Mouse (Mus musculus) embryo, embryonic 9.5 days (tissue): Measurements from ENCODE around the gene Rps6ka3.

ENCODE experiments used
- DNase-seq: peaks from one replicate; pipeline ENCODE4 v3.0.0-alpha.2; 2017; ENCODE audit errors: extremely low spot score

The Rps6ka3 gene

DNA sequence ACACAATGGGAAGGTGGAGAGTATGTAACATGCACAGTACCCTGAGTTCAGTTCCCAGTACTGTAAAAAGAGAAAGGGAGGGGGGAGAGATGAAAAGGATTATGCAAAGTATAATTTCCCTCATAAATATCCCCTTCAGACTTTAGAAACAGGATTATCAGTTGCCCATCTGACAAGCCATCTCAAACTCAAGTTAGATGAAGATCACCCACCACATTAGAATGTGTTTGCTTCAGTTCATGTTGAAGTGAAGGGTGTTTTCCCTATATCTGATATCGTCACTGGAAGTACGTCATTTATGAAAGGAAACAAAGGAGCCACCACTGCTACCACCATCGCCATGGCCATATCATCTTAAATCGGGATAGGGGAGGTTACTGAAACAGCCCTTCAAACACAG, at the start of gene Rps6ka3:
Gene Rps6ka3 (plus strand): TSS at position 301 of the 400 bp plus-strand sequence.
- no peak for DNase-seq

DNA sequence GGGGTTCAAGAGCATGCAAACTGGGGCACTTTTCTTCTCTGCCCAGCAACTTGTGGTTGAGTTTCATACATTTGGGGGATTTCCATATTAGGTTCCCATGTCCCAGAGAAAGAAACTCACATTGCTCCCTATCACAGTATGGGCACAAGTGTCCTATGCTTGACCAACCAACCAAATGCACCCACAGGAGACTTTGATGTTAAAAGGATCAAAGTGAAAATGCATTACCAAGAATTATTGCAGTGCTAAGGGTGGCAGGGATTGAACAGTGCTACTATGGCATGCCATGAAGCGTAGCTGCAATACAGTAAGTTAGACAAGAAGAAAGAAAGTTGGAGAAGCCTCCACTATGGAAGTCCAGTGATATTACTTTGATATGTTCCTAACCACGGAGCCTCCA, 40.9 kb upstream of the Rps6ka3 start:
- no peak for DNase-seq

DNA sequence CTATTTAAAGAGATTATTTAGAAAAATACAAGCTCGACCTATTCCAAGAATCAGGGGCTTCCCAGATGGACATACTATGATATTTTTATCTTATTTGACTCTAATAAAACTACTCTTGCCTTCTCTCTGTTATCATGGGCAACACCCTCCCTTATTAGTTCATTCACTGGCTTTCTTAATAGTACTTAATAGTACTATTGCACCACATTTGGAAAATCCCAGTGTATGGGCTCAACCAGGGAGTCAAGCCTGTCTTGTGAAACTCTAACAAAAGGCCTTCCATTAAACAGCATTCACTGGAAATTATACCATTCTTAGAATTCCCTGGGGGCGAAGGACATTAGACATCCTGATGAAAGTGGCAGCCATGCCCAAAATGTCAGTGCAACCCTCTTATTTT, 38.5 kb upstream of the Rps6ka3 start:
- DNase-seq = no peak

- no peak for DNase-seq
Observed at GRCm38 (mm10) chrX:159191581-159191980, 18.5 kb upstream of the Rps6ka3 start.

- DNase-seq = no peak
Observed at GRCm38 (mm10) chrX:159199495-159199894, 10.6 kb upstream of the Rps6ka3 start.

GRCm38 (mm10) chrX:159200101-159200500, 10.0 kb upstream of the Rps6ka3 start:
- no peak for DNase-seq

- no peak for DNase-seq
Observed at GRCm38 (mm10) chrX:159210892-159211583, 931 bp downstream of the Rps6ka3 start.

- no peak for DNase-seq
Observed at GRCm38 (mm10) chrX:159215253-159215652, 5.1 kb downstream of the Rps6ka3 start.

GRCm38 (mm10) chrX:159222474-159222873, 12.4 kb downstream of the Rps6ka3 start:
- DNase-seq = no peak

- DNase-seq = no peak
Observed at GRCm38 (mm10) chrX:159237275-159237674, 27.2 kb downstream of the Rps6ka3 start.

DNA sequence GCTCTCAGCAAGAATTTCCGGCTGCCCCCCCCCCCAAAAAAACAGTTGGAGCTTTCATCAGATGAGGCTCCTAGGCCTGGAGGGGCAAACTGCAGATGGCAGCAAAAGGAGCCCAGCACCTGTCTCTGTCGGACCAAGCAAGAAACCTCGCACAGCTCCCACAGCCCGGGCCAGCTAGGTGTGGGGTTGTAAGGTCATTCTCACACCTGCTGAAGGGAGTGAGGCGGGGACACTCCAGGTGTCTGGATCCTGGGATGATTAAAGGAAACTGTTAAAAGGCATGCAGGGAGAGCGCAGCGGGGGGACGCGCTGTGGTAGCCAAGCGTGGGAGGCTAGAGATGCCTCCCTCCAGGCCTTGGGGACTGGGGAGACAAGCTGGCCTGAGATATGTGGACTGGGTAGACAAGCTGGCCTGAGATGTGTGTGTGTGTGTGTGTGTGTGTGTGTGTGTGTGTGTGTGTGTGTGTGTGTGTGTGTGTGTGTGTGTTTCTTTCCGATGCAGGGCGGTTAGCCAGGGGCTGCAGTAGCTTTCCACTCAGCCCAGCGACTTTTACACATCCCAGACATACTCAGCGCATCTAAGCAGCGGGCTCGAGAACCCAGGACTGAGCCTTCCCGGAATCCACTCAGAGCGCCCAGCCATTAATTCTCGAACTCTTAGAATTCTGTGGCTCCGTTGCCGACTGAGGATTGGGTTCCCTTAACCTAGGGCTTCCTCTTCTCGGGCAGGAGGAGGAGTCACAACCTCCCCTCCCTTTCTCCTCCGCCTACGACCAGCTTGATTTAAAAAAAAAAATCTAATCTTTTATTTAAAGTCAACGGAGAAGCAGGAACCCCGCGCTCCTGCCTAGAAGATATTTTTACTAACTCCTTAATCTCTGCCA, 44.1 kb downstream of the Rps6ka3 start:
- DNase-seq = peak; percentile 47

GRCm38 (mm10) chrX:159255123-159255978, 45.2 kb downstream of the Rps6ka3 start:
- DNase-seq = peak; percentile 89

DNA sequence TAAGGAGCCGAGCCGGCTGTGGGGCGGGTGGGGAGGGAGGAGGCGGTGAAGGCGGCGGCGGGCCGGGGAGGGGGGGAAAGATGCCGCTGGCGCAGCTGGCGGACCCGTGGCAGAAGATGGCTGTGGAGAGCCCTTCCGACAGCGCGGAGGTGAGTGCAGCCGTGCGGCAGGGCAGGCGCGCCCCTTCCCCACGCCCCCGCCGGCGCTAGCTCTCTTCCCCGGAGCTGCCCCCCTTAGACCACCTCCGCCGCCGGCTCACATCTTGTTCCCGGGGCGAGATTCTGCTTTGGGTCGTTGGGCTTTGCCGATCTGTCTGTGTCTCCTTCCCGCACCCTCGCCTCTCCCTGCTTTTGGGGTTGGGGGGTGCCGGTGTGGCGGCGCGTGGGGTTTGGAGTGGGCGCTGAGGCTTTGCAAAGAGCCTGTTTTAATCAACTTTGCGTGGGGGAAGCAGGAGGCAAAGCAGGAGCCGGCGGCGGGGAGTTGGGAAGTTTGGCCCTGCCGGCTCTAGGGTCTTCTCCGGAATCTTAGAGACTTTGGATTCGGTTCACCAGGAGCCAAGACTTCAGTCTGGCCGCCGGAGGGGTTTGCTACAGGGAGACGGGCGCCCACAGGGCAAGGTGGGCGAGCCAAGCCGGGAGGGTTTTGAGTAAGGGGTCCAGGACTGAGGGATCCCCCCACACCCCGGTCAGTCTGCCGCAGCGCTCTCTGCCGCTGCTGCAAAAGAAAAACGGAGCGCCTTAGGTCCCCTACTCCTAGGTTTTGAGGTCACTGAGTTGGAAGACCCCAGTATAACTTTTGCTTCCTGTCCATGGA, 46.1 kb downstream of the Rps6ka3 start:
- no peak for DNase-seq

DNA sequence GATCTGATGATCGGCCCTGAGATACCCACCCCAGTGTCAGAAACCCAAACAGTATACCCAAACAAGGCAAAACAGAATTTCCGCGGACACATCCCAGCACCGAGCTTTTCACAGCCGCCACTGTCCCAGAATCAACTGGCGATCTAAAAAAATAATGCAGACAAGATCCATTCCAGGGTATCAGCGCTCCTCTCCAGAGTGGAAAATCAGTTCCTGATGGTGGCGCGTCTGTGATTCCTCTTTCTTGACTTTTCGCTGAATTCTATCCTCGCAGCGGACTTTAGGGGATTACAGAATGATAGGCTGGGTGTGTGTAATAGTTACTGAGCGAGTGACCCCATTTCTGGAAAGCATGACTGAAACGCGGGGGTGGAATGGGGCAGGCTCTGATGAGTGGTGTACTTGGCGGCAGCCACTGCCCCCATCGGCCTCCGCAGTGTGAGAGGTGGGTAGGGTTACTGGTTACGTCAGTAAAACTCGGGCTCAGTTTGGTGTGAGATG, 46.9 kb downstream of the Rps6ka3 start:
- peak; percentile 45 for DNase-seq

GRCm38 (mm10) chrX:159264681-159265080, 54.6 kb downstream of the Rps6ka3 start:
- no peak for DNase-seq

GRCm38 (mm10) chrX:159269072-159269471, 59.0 kb downstream of the Rps6ka3 start:
- DNase-seq = no peak

- DNase-seq = no peak
Observed at GRCm38 (mm10) chrX:159286765-159287164, 76.7 kb downstream of the Rps6ka3 start.

- DNase-seq = no peak
Observed at GRCm38 (mm10) chrX:159295879-159296278, 85.8 kb downstream of the Rps6ka3 start.

- no peak for DNase-seq
Observed at GRCm38 (mm10) chrX:159302349-159303311, 92.5 kb downstream of the Rps6ka3 start.

GRCm38 (mm10) chrX:159315293-159315692, 105.2 kb downstream of the Rps6ka3 start:
- no peak for DNase-seq
